Mouse (Mus musculus) neural tube, embryonic 11.5 days (tissue): ENCODE data around the gene Nrros. TPM values are rescaled to one million over a fixed set of nuclear protein-coding genes. Genes with fewer than 3 reads are reported as not detected.

Source experiments
- ATAC-seq: fragments of 200-750 bp; cut with Nextera tagmentation; 2 replicates; pipeline ENCODE4 v1.8.0; 2017; ENCODE audit warnings: moderate number of reproducible peaks, mild to moderate bottlenecking, moderate TSS enrichment, moderate library complexity; ENCODE audit not compliant: insufficient read depth, low FRiP score, low TSS enrichment
- DNase-seq: peaks from one replicate; pipeline ENCODE4 v3.0.0-alpha.2; 2015; ENCODE audit warnings: low spot score
- H3K27ac ChIP-seq: fragments of 300-500 bp; sonication (generic); 2 replicates; pipeline ENCODE4 v1.5.1; 2014; ENCODE audit warnings: low read depth, mild to moderate bottlenecking, low read length
- H3K27me3 ChIP-seq: fragments of 300-500 bp; sonication (generic); 2 replicates; pipeline ENCODE4 v1.6.1; 2014; ENCODE audit warnings: mild to moderate bottlenecking, low read length, mixed read lengths; ENCODE audit not compliant: control insufficient read depth, insufficient read depth
- H3K36me3 ChIP-seq: fragments of 300-500 bp; sonication (generic); 2 replicates; pipeline ENCODE4 v1.6.1; 2014; ENCODE audit warnings: mild to moderate bottlenecking, low read length, moderate library complexity, mixed read lengths; ENCODE audit not compliant: control insufficient read depth, insufficient read depth
- H3K4me1 ChIP-seq: fragments of 300-500 bp; sonication (generic); 2 replicates; pipeline ENCODE4 v1.6.1; 2014; ENCODE audit warnings: low read length, mixed read lengths; ENCODE audit not compliant: control insufficient read depth, insufficient read depth
- H3K4me2 ChIP-seq: fragments of 300-500 bp; sonication (generic); 2 replicates; pipeline ENCODE4 v1.6.1; 2014; ENCODE audit warnings: low read depth, mild to moderate bottlenecking, moderate library complexity
- H3K4me3 ChIP-seq: fragments of 300-500 bp; sonication (generic); 2 replicates; pipeline ENCODE4 v1.5.1; 2014; ENCODE audit warnings: low read depth, low read length
- H3K9ac ChIP-seq: fragments of 300-500 bp; sonication (generic); 2 replicates; pipeline ENCODE4 v1.6.1; 2014; ENCODE audit warnings: mild to moderate bottlenecking, low read length
- H3K9me3 ChIP-seq: fragments of 300-500 bp; sonication (generic); 2 replicates; pipeline ENCODE4 v1.6.1; 2016; ENCODE audit warnings: low read length; ENCODE audit not compliant: control insufficient read depth
- WGBS: fragments of 180-500 bp; shearing (Covaris S2); extraction: QIAGEN DNeasy Blood & Tissue Kit; methylation state at CpG from one replicate; pipeline ENCODE4 v1.1.7; 2014; 5-methylcytosine and 5-hydroxymethylcytosine counted together
- polyA plus RNA-seq: library from polyadenylated mRNA; unstranded; fragments of >200 nt; fragmentation: Nextera tagmentation; extraction: Ambion mirVana; gene quantifications from 2 replicates; pipeline ENCODE4 v1.2.1, GENCODE M21; 2014

The Nrros gene
- polyA plus RNA-seq, 1 experiment from 2014 or later: 8.3 TPM

GRCm38 (mm10) chr16:32153976-32154375 lies 11.4 kb downstream of the Nrros start:
- Histone ChIP-seq H3K4me3 (no peak overlapping the region), H3K9ac (no peak overlapping the region), H3K4me2 (no peak overlapping the region), H3K36me3 (no peaks in the 10 kb centered on the region), H3K4me1 (no peaks in the 10 kb centered on the region), H3K9me3 (no peaks in the 10 kb centered on the region), H3K27me3 (no peaks in the 10 kb centered on the region), H3K27ac (no peak overlapping the region)
- ATAC-seq (no peak), DNase-seq (no peak)
- WGBS: 90% methylated on average over 1 of the region's 1 CpGs

- Histone ChIP-seq H3K4me3 (no peak overlapping the region), H3K27ac (no peak overlapping the region), H3K9ac (no peak overlapping the region), H3K27me3 (no peaks in the 10 kb centered on the region), H3K36me3 (no peaks in the 10 kb centered on the region), H3K4me1 (no peaks in the 10 kb centered on the region), H3K4me2 (no peak overlapping the region), H3K9me3 (0 out of 2 replicates have a peak, but pooled peaks cover 2% of the 10 kb centered on the region)
- ATAC-seq (no peak), DNase-seq (no peak)
- 67% methylated on average over 10 of the region's 13 CpGs for WGBS
These were observed 17.7 kb downstream of the Nrros start for GRCm38 (mm10) chr16:32147589-32148207.

- Histone ChIP-seq H3K36me3 (no peaks in the 10 kb centered on the region), H3K27ac (no peak overlapping the region), H3K4me2 (no peak overlapping the region), H3K4me1 (no peaks in the 10 kb centered on the region), H3K4me3 (no peak overlapping the region), H3K9me3 (0 out of 2 replicates have a peak, but pooled peaks cover 2% of the 10 kb centered on the region), H3K9ac (no peak overlapping the region), H3K27me3 (no peaks in the 10 kb centered on the region)
- WGBS: 89% methylated on average over 17 of the region's 17 CpGs
- ATAC-seq (no peak), DNase-seq (no peak)
These were observed 20.8 kb downstream of the Nrros start for GRCm38 (mm10) chr16:32144592-32144991.

GRCm38 (mm10) chr16:32143766-32144165 lies 21.6 kb downstream of the Nrros start:
- DNase-seq (no peak), ATAC-seq (no peak)
- Histone ChIP-seq H3K4me1 (no peaks in the 10 kb centered on the region), H3K27me3 (no peaks in the 10 kb centered on the region), H3K4me3 (no peak overlapping the region), H3K9me3 (0 out of 2 replicates have a peak, but pooled peaks cover 2% of the 10 kb centered on the region), H3K9ac (no peak overlapping the region), H3K27ac (no peak overlapping the region), H3K36me3 (no peaks in the 10 kb centered on the region), H3K4me2 (no peak overlapping the region)
- WGBS: 92% methylated on average over 15 of the region's 15 CpGs

GRCm38 (mm10) chr16:32138954-32139353 lies 26.4 kb downstream of the Nrros start:
- Histone ChIP-seq H3K36me3 (no peaks in the 10 kb centered on the region), H3K4me1 (no peaks in the 10 kb centered on the region), H3K4me2 (no peak overlapping the region), H3K27ac (no peak overlapping the region), H3K9me3 (0 out of 2 replicates have a peak, but pooled peaks cover 2% of the 10 kb centered on the region), H3K4me3 (no peak overlapping the region), H3K27me3 (no peaks in the 10 kb centered on the region), H3K9ac (no peak overlapping the region)
- WGBS: 100% methylated on average over 1 of the region's 1 CpGs
- DNase-seq (no peak), ATAC-seq (no peak)

GRCm38 (mm10) chr16:32135842-32136357 lies 29.5 kb downstream of the Nrros start:
- Histone ChIP-seq H3K4me1 (no peaks in the 10 kb centered on the region), H3K27me3 (no peaks in the 10 kb centered on the region), H3K27ac (no peak overlapping the region), H3K4me2 (no peak overlapping the region), H3K4me3 (no peak overlapping the region), H3K9me3 (no peaks in the 10 kb centered on the region), H3K9ac (no peak overlapping the region), H3K36me3 (no peaks in the 10 kb centered on the region)
- ATAC-seq (no peak), DNase-seq (no peak)
- WGBS: 84% methylated on average over 7 of the region's 7 CpGs

- Histone ChIP-seq H3K4me1 (no peaks in the 10 kb centered on the region), H3K27me3 (no peaks in the 10 kb centered on the region), H3K27ac (no peak overlapping the region), H3K36me3 (no peaks in the 10 kb centered on the region), H3K9ac (no peak overlapping the region), H3K9me3 (no peaks in the 10 kb centered on the region), H3K4me2 (no peak overlapping the region), H3K4me3 (no peak overlapping the region)
- 80% methylated on average over 3 of the region's 3 CpGs for WGBS
- DNase-seq: no peak
- no peak for ATAC-seq
These were observed 32.2 kb downstream of the Nrros start for GRCm38 (mm10) chr16:32133148-32133547.

GRCm38 (mm10) chr16:32130190-32130826 lies 35.1 kb downstream of the Nrros start:
- Histone ChIP-seq H3K36me3 (no peaks in the 10 kb centered on the region), H3K4me2 (no peak overlapping the region), H3K9me3 (no peaks in the 10 kb centered on the region), H3K9ac (no peak overlapping the region), H3K4me1 (no peaks in the 10 kb centered on the region), H3K27ac (no peak overlapping the region), H3K4me3 (no peak overlapping the region), H3K27me3 (no peaks in the 10 kb centered on the region)
- WGBS: 74% methylated on average over 16 of the region's 16 CpGs
- DNase-seq (no peak), ATAC-seq (no peak)
